Mouse (Mus musculus) ES-E14 (cell line): ENCODE measurements around the gene Frmd5.

Source experiments
- CHD2 ChIP-seq: IDR thresholded peaks from 2 replicates; pipeline ENCODE4 v1.6.1; 2014; ENCODE audit warnings: mild to moderate bottlenecking, low read depth, low read length, inconsistent platforms
- MAFK ChIP-seq: IDR thresholded peaks from 2 replicates; pipeline ENCODE4 v1.6.1; 2014; ENCODE audit warnings: mild to moderate bottlenecking, low read depth, low read length, inconsistent platforms; ENCODE audit not compliant: insufficient read depth

GRCm38 (mm10) chr2:121630286-121630685 is 176.6 kb downstream of the Frmd5 start:
- TF ChIP-seq CHD2 (no peak), MAFK (no peak)
